Mouse (Mus musculus) intestine, embryonic 16.5 days (tissue): ENCODE measurements around the gene Cct8l1. TPM values are rescaled to one million over a fixed set of nuclear protein-coding genes. Genes with fewer than 3 reads are reported as not detected.
A peak's percentile ranks its signal among the peaks of the same experiment; 100 is the strongest.

Experiments used
- ATAC-seq: fragments of 200-750 bp; cut with Nextera tagmentation; 2 replicates; pipeline ENCODE4 v1.8.0; 2017; ENCODE audit warnings: moderate TSS enrichment, moderate library complexity
- H3K27ac ChIP-seq: fragments of 300-500 bp; sonication (generic); 2 replicates; pipeline ENCODE4 v1.5.1; 2014; ENCODE audit warnings: mild to moderate bottlenecking, low read length
- H3K27me3 ChIP-seq: fragments of 300-500 bp; sonication (generic); replicated peaks from 2 replicates; pipeline ENCODE4 v1.6.1; 2014; ENCODE audit warnings: low read length, control low read depth, mixed read lengths; ENCODE audit not compliant: control insufficient read depth, insufficient read depth
- H3K36me3 ChIP-seq: fragments of 300-500 bp; sonication (generic); 2 replicates; pipeline ENCODE4 v1.6.1; 2014; ENCODE audit warnings: low read length, control low read depth; ENCODE audit not compliant: control insufficient read depth, insufficient read depth
- H3K4me1 ChIP-seq: fragments of 300-500 bp; sonication (generic); 2 replicates; pipeline ENCODE4 v1.6.1; 2014; ENCODE audit warnings: low read length, control low read depth, mixed read lengths; ENCODE audit not compliant: control insufficient read depth, insufficient read depth
- H3K4me2 ChIP-seq: fragments of 300-500 bp; sonication (generic); 2 replicates; pipeline ENCODE4 v1.6.1; 2014; ENCODE audit warnings: low read depth, low read length, control low read depth
- H3K4me3 ChIP-seq: fragments of 300-500 bp; sonication (generic); 2 replicates; pipeline ENCODE4 v1.5.1; 2014; ENCODE audit warnings: mild to moderate bottlenecking, low read length
- H3K9ac ChIP-seq: fragments of 300-500 bp; sonication (generic); 2 replicates; pipeline ENCODE4 v1.6.1; 2014; ENCODE audit warnings: low read depth, low read length
- H3K9me3 ChIP-seq: fragments of 300-500 bp; sonication (generic); 2 replicates; pipeline ENCODE4 v1.6.1; 2016; ENCODE audit warnings: low read length, control low read depth; ENCODE audit not compliant: control insufficient read depth
- WGBS: fragments of 180-500 bp; shearing (Covaris S2); extraction: QIAGEN DNeasy Blood & Tissue Kit; methylation state at CpG from one replicate; pipeline ENCODE4 v1.1.7; 2014; 5-methylcytosine and 5-hydroxymethylcytosine counted together
- polyA plus RNA-seq: library from polyadenylated mRNA; unstranded; fragments of >200 nt; fragmentation: Nextera tagmentation; extraction: Ambion mirVana; gene quantifications from 2 replicates; pipeline ENCODE4 v1.2.1, GENCODE M21; 2015

The Cct8l1 gene
- polyA plus RNA-seq, 1 experiment from 2014 or later: not detected

GRCm38 (mm10) chr5:25499423-25500398 lies 16.2 kb upstream of the Cct8l1 start:
- peak overlapping the region; percentile 61 for H3K4me2 ChIP-seq
- no peaks in the 10 kb centered on the region for H3K36me3 ChIP-seq
- no peaks in the 10 kb centered on the region for H3K9me3 ChIP-seq
- H3K4me1 ChIP-seq: peaks cover 9% of the 10 kb centered on the region
- H3K27ac ChIP-seq: peak overlapping the region; percentile 99
- WGBS: under 1% methylated on average over 75 of the region's 90 CpGs
- H3K9ac ChIP-seq: peak overlapping the region; percentile 88
- no peaks in the 10 kb centered on the region for H3K27me3 ChIP-seq
- H3K4me3 ChIP-seq: peak overlapping the region; percentile 98
- peak; percentile 85 for ATAC-seq

DNA sequence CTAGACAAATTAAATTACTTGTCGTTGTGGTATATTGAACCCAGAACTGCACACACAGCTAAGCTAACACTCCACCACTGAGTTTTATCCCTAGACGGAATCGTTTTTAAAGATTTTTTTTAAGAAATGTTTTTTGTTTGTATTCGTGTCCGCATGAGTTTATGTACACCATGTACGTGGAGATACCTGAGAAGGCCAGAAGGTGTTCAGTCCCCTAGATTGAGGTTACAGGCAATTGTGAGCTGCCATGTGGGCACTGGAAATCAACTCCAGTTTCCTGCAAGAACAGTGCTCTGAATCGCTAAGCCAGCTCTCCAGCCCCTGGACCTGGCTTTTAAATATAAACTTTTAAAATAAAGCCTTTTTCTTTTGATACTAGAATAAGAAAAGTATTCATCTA lies 15.2 kb upstream of the Cct8l1 start:
- Histone ChIP-seq H3K36me3 (no peaks in the 10 kb centered on the region), H3K27me3 (no peaks in the 10 kb centered on the region), H3K4me3 (no peak overlapping the region; the same call in 1 of the 2 replicates), H3K9ac (no peak overlapping the region), H3K4me1 (peaks cover 9% of the 10 kb centered on the region), H3K4me2 (peak overlapping the region; percentile 60), H3K27ac (no peak overlapping the region), H3K9me3 (no peaks in the 10 kb centered on the region)
- WGBS: 72% methylated on average over 7 of the region's 7 CpGs
- ATAC-seq: no peak

DNA sequence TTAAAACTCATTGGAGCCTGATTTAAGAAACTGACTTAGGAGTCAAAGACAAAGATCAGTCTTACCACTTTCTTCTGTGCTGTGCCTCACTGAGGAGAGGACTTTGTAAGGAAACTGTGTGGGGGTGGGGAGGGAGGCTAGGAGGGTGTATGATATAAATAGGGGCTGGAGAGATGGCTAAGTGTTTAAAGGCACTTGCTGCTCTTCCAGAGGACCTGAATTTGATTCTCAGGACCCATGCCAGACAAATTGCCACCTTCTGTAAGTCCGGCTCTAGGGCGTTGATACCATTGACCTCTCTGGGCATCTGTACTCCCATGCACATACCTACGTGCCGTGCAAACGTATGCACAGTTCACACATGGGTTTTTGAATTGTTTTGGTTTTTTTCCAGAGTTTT lies 9.8 kb upstream of the Cct8l1 start:
- Histone ChIP-seq H3K9me3 (no peaks in the 10 kb centered on the region), H3K4me1 (no peaks in the 10 kb centered on the region), H3K9ac (no peak overlapping the region), H3K4me2 (no peak overlapping the region), H3K27ac (no peak overlapping the region), H3K4me3 (no peak overlapping the region), H3K27me3 (no peaks in the 10 kb centered on the region), H3K36me3 (no peaks in the 10 kb centered on the region)
- ATAC-seq: no peak
- 92% methylated on average over 5 of the region's 5 CpGs for WGBS

DNA sequence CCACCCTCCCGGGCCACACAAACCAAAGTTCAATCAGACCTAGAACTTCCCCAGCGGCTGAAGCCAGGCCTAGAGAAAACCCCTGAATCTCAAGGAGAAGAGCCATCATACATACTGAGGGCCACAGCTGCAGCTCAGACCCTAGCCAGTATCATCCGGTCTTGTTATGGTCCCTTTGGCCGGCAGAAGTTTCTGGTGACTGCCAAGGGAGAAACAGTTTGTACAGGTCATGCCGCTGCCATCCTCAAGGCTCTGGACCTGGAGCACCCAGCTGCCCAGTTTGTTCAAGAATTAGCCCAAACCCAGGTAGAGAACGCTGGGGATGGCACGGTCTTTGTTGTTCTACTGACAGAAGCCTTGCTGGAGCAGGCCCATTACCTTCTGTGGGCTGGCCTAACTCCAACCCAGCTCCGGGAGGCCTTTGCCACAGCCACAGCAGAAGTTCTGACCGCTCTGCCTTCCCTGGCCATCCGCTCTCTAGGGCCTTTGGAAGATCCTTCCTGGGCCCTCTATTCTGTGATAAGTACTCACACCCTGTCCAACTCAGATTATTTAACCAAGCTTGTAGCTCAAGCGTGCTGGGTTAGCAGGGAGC lies 531 bp downstream of the Cct8l1 start:
- H3K27me3 ChIP-seq: no peaks in the 10 kb centered on the region
- no peaks in the 10 kb centered on the region for H3K36me3 ChIP-seq
- ATAC-seq: no peak
- no peak overlapping the region for H3K4me2 ChIP-seq
- WGBS: 93% methylated on average over 11 of the region's 11 CpGs
- no peaks in the 10 kb centered on the region for H3K9me3 ChIP-seq
- no peak overlapping the region for H3K27ac ChIP-seq
- H3K4me1 ChIP-seq: no peaks in the 10 kb centered on the region
- no peak overlapping the region for H3K4me3 ChIP-seq
- H3K9ac ChIP-seq: no peak overlapping the region

- H3K9me3 ChIP-seq: no peaks in the 10 kb centered on the region
These were observed 1.7 kb downstream of the Cct8l1 start for GRCm38 (mm10) chr5:25517550-25517949.

GRCm38 (mm10) chr5:25519820-25520219 lies 4.0 kb downstream of the Cct8l1 start:
- H3K27me3 ChIP-seq: no peaks in the 10 kb centered on the region
- H3K4me2 ChIP-seq: no peak overlapping the region
- no peak overlapping the region for H3K27ac ChIP-seq
- no peaks in the 10 kb centered on the region for H3K36me3 ChIP-seq
- 62% methylated on average over 3 of the region's 3 CpGs for WGBS
- H3K4me1 ChIP-seq: no peaks in the 10 kb centered on the region
- peak; percentile 72; the same call in 1 of the 2 replicates for ATAC-seq
- H3K9ac ChIP-seq: no peak overlapping the region
- no peaks in the 10 kb centered on the region for H3K9me3 ChIP-seq
- H3K4me3 ChIP-seq: no peak overlapping the region

More at GRCm38 (mm10) chr5:25517550-25517949, 1.7 kb downstream of the Cct8l1 start:
- Histone ChIP-seq H3K4me3 (no peak overlapping the region), H3K4me1 (no peaks in the 10 kb centered on the region), H3K27me3 (no peaks in the 10 kb centered on the region), H3K36me3 (no peaks in the 10 kb centered on the region), H3K9ac (no peak overlapping the region), H3K4me2 (no peak overlapping the region), H3K27ac (no peak overlapping the region)
- 78% methylated on average over 5 of the region's 5 CpGs for WGBS
- no peak for ATAC-seq

- Histone ChIP-seq H3K4me3 (no peak overlapping the region), H3K36me3 (no peaks in the 10 kb centered on the region), H3K4me2 (no peak overlapping the region), H3K27me3 (no peaks in the 10 kb centered on the region), H3K9me3 (no peaks in the 10 kb centered on the region), H3K27ac (no peak overlapping the region), H3K9ac (no peak overlapping the region), H3K4me1 (peaks cover 2% of the 10 kb centered on the region)
- 77% methylated on average over 5 of the region's 5 CpGs for WGBS
- no peak for ATAC-seq
These were observed 5.6 kb downstream of the Cct8l1 start for GRCm38 (mm10) chr5:25521461-25521860.

DNA sequence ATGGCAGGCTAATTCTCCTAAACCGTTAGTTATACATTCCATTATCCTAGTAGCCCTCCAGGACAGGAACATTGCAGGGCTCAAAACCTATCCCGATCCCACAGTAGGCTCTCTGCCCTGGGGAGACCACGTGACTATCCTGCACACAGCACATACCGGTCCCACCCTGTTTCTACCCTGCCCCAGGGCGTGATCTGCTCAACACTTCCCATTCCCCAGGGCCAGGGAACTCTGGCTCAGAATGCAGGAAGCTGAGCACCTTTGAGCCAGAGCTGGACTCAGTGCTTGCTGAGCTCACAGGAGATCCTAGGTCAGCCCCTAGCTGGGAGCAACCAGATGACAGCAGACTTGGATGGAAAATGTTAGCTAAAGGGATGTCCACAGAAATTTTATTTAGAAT lies 10.2 kb downstream of the Cct8l1 start:
- Histone ChIP-seq H3K9ac (no peak overlapping the region), H3K4me2 (no peak overlapping the region), H3K36me3 (no peaks in the 10 kb centered on the region), H3K4me3 (no peak overlapping the region), H3K9me3 (no peaks in the 10 kb centered on the region), H3K4me1 (peaks cover 18% of the 10 kb centered on the region), H3K27ac (peak overlapping the region; percentile 59; the same call in 1 of the 2 replicates), H3K27me3 (no peaks in the 10 kb centered on the region)
- 37% methylated on average over 5 of the region's 5 CpGs for WGBS
- peak; percentile 31 for ATAC-seq

DNA sequence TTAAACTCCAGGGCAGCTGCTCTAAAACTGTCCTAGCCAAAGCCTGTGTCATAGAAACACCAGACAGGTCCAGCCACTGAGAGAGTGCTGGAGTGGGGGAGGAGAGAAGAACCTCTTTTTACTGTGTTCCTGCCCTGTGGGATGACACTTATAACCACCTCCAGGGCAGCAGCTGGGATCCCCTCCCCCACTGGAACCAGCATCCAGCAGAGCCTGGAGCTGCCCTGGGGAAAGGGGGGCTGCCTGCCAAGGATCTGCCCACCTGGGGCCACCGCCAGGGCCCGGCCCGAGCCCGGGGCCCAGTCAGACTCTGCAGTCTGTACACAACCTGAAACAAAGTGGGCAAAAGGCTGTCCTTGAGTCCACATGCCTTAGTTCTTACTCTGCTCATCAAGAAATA lies 11.1 kb downstream of the Cct8l1 start:
- no peaks in the 10 kb centered on the region for H3K9me3 ChIP-seq
- H3K36me3 ChIP-seq: no peaks in the 10 kb centered on the region
- H3K27ac ChIP-seq: peak overlapping the region; percentile 59
- no peaks in the 10 kb centered on the region for H3K27me3 ChIP-seq
- no peak overlapping the region for H3K4me2 ChIP-seq
- no peak overlapping the region for H3K9ac ChIP-seq
- WGBS: 36% methylated on average over 4 of the region's 4 CpGs
- no peak for ATAC-seq
- H3K4me3 ChIP-seq: no peak overlapping the region
- H3K4me1 ChIP-seq: peaks cover 18% of the 10 kb centered on the region
